Mouse (Mus musculus): ENCODE results near the gene Jam2.

GRCm38 (mm10) chr16:84769619-84770464 lies 4.1 kb upstream of the Jam2 start:
- TF ChIP-seq CTCF (IDR thresholded peaks at IDR 0.05; ENCODE audit: low read depth, low read length) (no peak), POLR2A (IDR thresholded peaks at IDR 0.05; ENCODE audit: borderline replicate concordance, low read depth, low read length) (no peak)

Data from bone marrow macrophage, adult 2 months (primary cell).